Mouse (Mus musculus) cerebellum, postnatal 14 days (tissue): ENCODE data around the gene Golga4.

ENCODE experiments used
- DNase-seq, 2 experiments: peaks; one replicate each; pipeline ENCODE4 v3.0.0; 2021; ENCODE audit warnings: mixed read lengths in 2 of 2

The Golga4 gene

GRCm38 (mm10) chr9:118529783-118530182, 23.7 kb downstream of the Golga4 start:
- no peak for DNase-seq

- no peak for DNase-seq
Observed at GRCm38 (mm10) chr9:118530679-118531078, 24.6 kb downstream of the Golga4 start.

GRCm38 (mm10) chr9:118532516-118533205, 26.6 kb downstream of the Golga4 start:
- DNase-seq, result no peak

- DNase-seq, result no peak
Observed at GRCm38 (mm10) chr9:118536946-118537345, 30.9 kb downstream of the Golga4 start.

- DNase-seq, result no peak
Observed at GRCm38 (mm10) chr9:118537463-118538339, 31.6 kb downstream of the Golga4 start.

GRCm38 (mm10) chr9:118541851-118542250, 35.8 kb downstream of the Golga4 start:
- DNase-seq, result no peak

GRCm38 (mm10) chr9:118545146-118545545, 39.1 kb downstream of the Golga4 start:
- DNase-seq, result no peak

GRCm38 (mm10) chr9:118548651-118549050, 42.6 kb downstream of the Golga4 start:
- no peak for DNase-seq

- DNase-seq, result peak; percentile 25 to 35
Observed at GRCm38 (mm10) chr9:118556951-118557780, 51.1 kb downstream of the Golga4 start.

GRCm38 (mm10) chr9:118563356-118563755, 57.3 kb downstream of the Golga4 start:
- no peak for DNase-seq

GRCm38 (mm10) chr9:118563866-118564265, 57.8 kb downstream of the Golga4 start:
- DNase-seq, result no peak

GRCm38 (mm10) chr9:118564696-118565095, 58.6 kb downstream of the Golga4 start:
- no peak for DNase-seq

- no peak for DNase-seq
Observed at GRCm38 (mm10) chr9:118569328-118569727, 63.3 kb downstream of the Golga4 start.

GRCm38 (mm10) chr9:118570865-118571264, 64.8 kb downstream of the Golga4 start:
- peak in 1 of 2 experiments; percentile 47 for DNase-seq

- peak in 1 of 2 experiments; percentile 33 for DNase-seq
Observed at GRCm38 (mm10) chr9:118571701-118572100, 65.6 kb downstream of the Golga4 start.

- DNase-seq, result peak in 1 of 2 experiments; percentile 36
Observed at GRCm38 (mm10) chr9:118574911-118575310, 68.8 kb downstream of the Golga4 start.

- no peak for DNase-seq
Observed at GRCm38 (mm10) chr9:118580371-118580770, 74.3 kb downstream of the Golga4 start.

GRCm38 (mm10) chr9:118582757-118583156, 76.7 kb downstream of the Golga4 start:
- no peak for DNase-seq

GRCm38 (mm10) chr9:118584838-118585237, 78.8 kb downstream of the Golga4 start:
- no peak for DNase-seq

GRCm38 (mm10) chr9:118585998-118586397, 79.9 kb downstream of the Golga4 start:
- no peak for DNase-seq

GRCm38 (mm10) chr9:118587115-118587514, 81.0 kb downstream of the Golga4 start:
- no peak for DNase-seq

GRCm38 (mm10) chr9:118589249-118589648, 83.2 kb downstream of the Golga4 start:
- peak; percentile 36 to 39 for DNase-seq

GRCm38 (mm10) chr9:118590230-118590629, 84.2 kb downstream of the Golga4 start:
- peak; percentile 33 to 46 for DNase-seq
